Mouse (Mus musculus): ENCODE measurements at regions not wholly inside any gene's neighbourhood (a gene's known extent, or its start where the extent isn't known, plus 50 kb on each side); places are given as distances from the start of the nearest gene placed in this dataset.

- H3K27ac ChIP-seq, result no peak overlapping the region
- H3K9me3 ChIP-seq (replicated peaks), result no peaks in the 10 kb centered on the region
- no peak overlapping the region for H3K4me3 ChIP-seq
- no peaks in the 10 kb centered on the region for H3K4me1 ChIP-seq
- no peaks in the 10 kb centered on the region for H3K27me3 ChIP-seq
- no peak overlapping the region for H3K4me2 ChIP-seq (replicated peaks)
- WGBS, result 17% methylated on average over 3 of the region's 3 CpGs
- H3K9ac ChIP-seq, result no peak overlapping the region
- ATAC-seq (ENCODE audit: low FRiP score), result peak; percentile 77; the same call in 1 of the 2 replicates
- H3K36me3 ChIP-seq, result no peaks in the 10 kb centered on the region
These were observed 229.7 kb upstream of the Grm3 start for GRCm38 (mm10) chr5:9954652-9955051.

GRCm38 (mm10) chr5:9938746-9939145 is 213.8 kb upstream of the Grm3 start:
- Histone ChIP-seq H3K4me1 (no peaks in the 10 kb centered on the region), H3K36me3 (no peaks in the 10 kb centered on the region), H3K9ac (no peak overlapping the region), H3K27ac (no peak overlapping the region), H3K27me3 (no peaks in the 10 kb centered on the region), H3K4me2 (replicated peaks) (no peak overlapping the region), H3K9me3 (replicated peaks) (no peaks in the 10 kb centered on the region), H3K4me3 (no peak overlapping the region)
- 76% methylated on average over 2 of the region's 2 CpGs for WGBS
- no peak for ATAC-seq (ENCODE audit: low FRiP score)

GRCm38 (mm10) chr5:9912936-9913335 is 188.0 kb upstream of the Grm3 start:
- 71% methylated on average over 3 of the region's 3 CpGs for WGBS

GRCm38 (mm10) chr5:9911783-9912182 is 186.8 kb upstream of the Grm3 start:
- 94% methylated on average over 1 of the region's 1 CpGs for WGBS
- Histone ChIP-seq H3K9ac (no peak overlapping the region), H3K27ac (no peak overlapping the region), H3K4me1 (no peaks in the 10 kb centered on the region), H3K9me3 (replicated peaks) (no peaks in the 10 kb centered on the region), H3K4me2 (replicated peaks) (no peak overlapping the region), H3K4me3 (no peak overlapping the region), H3K36me3 (no peaks in the 10 kb centered on the region), H3K27me3 (no peaks in the 10 kb centered on the region)
- no peak for ATAC-seq (ENCODE audit: low FRiP score)

More at GRCm38 (mm10) chr5:9912936-9913335, 188.0 kb upstream of the Grm3 start:
- Histone ChIP-seq H3K4me3 (no peak overlapping the region), H3K9me3 (replicated peaks) (no peaks in the 10 kb centered on the region), H3K27ac (no peak overlapping the region), H3K4me2 (replicated peaks) (no peak overlapping the region), H3K27me3 (no peaks in the 10 kb centered on the region), H3K9ac (no peak overlapping the region), H3K4me1 (no peaks in the 10 kb centered on the region), H3K36me3 (no peaks in the 10 kb centered on the region)
- no peak for ATAC-seq (ENCODE audit: low FRiP score)

GRCm38 (mm10) chr5:9911089-9911473 is 186.1 kb upstream of the Grm3 start:
- Histone ChIP-seq H3K4me2 (replicated peaks) (no peak overlapping the region), H3K9ac (no peak overlapping the region), H3K4me1 (no peaks in the 10 kb centered on the region), H3K4me3 (no peak overlapping the region), H3K27ac (no peak overlapping the region), H3K9me3 (replicated peaks) (no peaks in the 10 kb centered on the region), H3K36me3 (no peaks in the 10 kb centered on the region), H3K27me3 (no peaks in the 10 kb centered on the region)
- no peak for ATAC-seq (ENCODE audit: low FRiP score)

- 51% methylated on average over 1 of the region's 1 CpGs for WGBS
- Histone ChIP-seq H3K27ac (no peak overlapping the region), H3K4me2 (replicated peaks) (no peak overlapping the region), H3K9me3 (replicated peaks) (no peaks in the 10 kb centered on the region), H3K4me3 (no peak overlapping the region), H3K27me3 (no peaks in the 10 kb centered on the region), H3K4me1 (no peaks in the 10 kb centered on the region), H3K9ac (no peak overlapping the region), H3K36me3 (no peaks in the 10 kb centered on the region)
- ATAC-seq (ENCODE audit: low FRiP score), result no peak
These were observed 185.6 kb upstream of the Grm3 start for GRCm38 (mm10) chr5:9910452-9911088.

- Histone ChIP-seq H3K9ac (no peak overlapping the region), H3K27ac (no peak overlapping the region), H3K27me3 (no peaks in the 10 kb centered on the region), H3K4me3 (no peak overlapping the region), H3K9me3 (replicated peaks) (no peaks in the 10 kb centered on the region), H3K4me2 (replicated peaks) (no peak overlapping the region), H3K36me3 (no peaks in the 10 kb centered on the region), H3K4me1 (no peaks in the 10 kb centered on the region)
- 73% methylated on average over 2 of the region's 2 CpGs for WGBS
- no peak for ATAC-seq (ENCODE audit: low FRiP score)
These were observed 170.3 kb upstream of the Grm3 start for GRCm38 (mm10) chr5:9895297-9895696.

- Histone ChIP-seq H3K9me3 (replicated peaks) (no peaks in the 10 kb centered on the region), H3K27ac (no peak overlapping the region), H3K4me3 (no peak overlapping the region), H3K36me3 (no peaks in the 10 kb centered on the region), H3K4me1 (no peaks in the 10 kb centered on the region), H3K9ac (no peak overlapping the region), H3K4me2 (replicated peaks) (no peak overlapping the region), H3K27me3 (no peaks in the 10 kb centered on the region)
- WGBS, result 71% methylated on average over 1 of the region's 1 CpGs
- ATAC-seq (ENCODE audit: low FRiP score), result no peak
These were observed 153.1 kb upstream of the Grm3 start for GRCm38 (mm10) chr5:9878063-9878462.

- no peak for ATAC-seq (ENCODE audit: low FRiP score)
- no peaks in the 10 kb centered on the region for H3K4me1 ChIP-seq
- H3K27ac ChIP-seq, result no peak overlapping the region
- no peaks in the 10 kb centered on the region for H3K27me3 ChIP-seq
- no peak overlapping the region for H3K4me3 ChIP-seq
- no peaks in the 10 kb centered on the region for H3K36me3 ChIP-seq
- no peak overlapping the region for H3K9ac ChIP-seq
- no peak overlapping the region for H3K4me2 ChIP-seq (replicated peaks)
- 77% methylated on average over 4 of the region's 4 CpGs for WGBS
- no peaks in the 10 kb centered on the region for H3K9me3 ChIP-seq (replicated peaks)
These were observed 144.1 kb upstream of the Grm3 start for GRCm38 (mm10) chr5:9869091-9869490.

GRCm38 (mm10) chr5:9829750-9830149 is 104.8 kb upstream of the Grm3 start:
- Histone ChIP-seq H3K9ac (no peak overlapping the region), H3K36me3 (no peaks in the 10 kb centered on the region), H3K27me3 (no peaks in the 10 kb centered on the region), H3K27ac (no peak overlapping the region), H3K9me3 (replicated peaks) (no peaks in the 10 kb centered on the region), H3K4me1 (no peaks in the 10 kb centered on the region), H3K4me2 (replicated peaks) (no peak overlapping the region), H3K4me3 (no peak overlapping the region)
- 85% methylated on average over 1 of the region's 1 CpGs for WGBS
- ATAC-seq (ENCODE audit: low FRiP score), result no peak

GRCm38 (mm10) chr5:9801707-9802106 is 76.7 kb upstream of the Grm3 start:
- no peaks in the 10 kb centered on the region for H3K27me3 ChIP-seq
- no peaks in the 10 kb centered on the region for H3K9me3 ChIP-seq (replicated peaks)
- ATAC-seq (ENCODE audit: low FRiP score), result no peak
- H3K9ac ChIP-seq, result no peak overlapping the region
- H3K4me3 ChIP-seq, result no peak overlapping the region
- H3K4me2 ChIP-seq (replicated peaks), result no peak overlapping the region
- H3K27ac ChIP-seq, result no peak overlapping the region
- H3K4me1 ChIP-seq, result no peaks in the 10 kb centered on the region
- no peaks in the 10 kb centered on the region for H3K36me3 ChIP-seq

- H3K9ac ChIP-seq, result no peak overlapping the region
- H3K9me3 ChIP-seq (replicated peaks), result no peaks in the 10 kb centered on the region
- H3K36me3 ChIP-seq, result no peaks in the 10 kb centered on the region
- H3K27me3 ChIP-seq, result no peaks in the 10 kb centered on the region
- no peaks in the 10 kb centered on the region for H3K4me1 ChIP-seq
- ATAC-seq (ENCODE audit: low FRiP score), result no peak
- no peak overlapping the region for H3K4me2 ChIP-seq (replicated peaks)
- no peak overlapping the region for H3K27ac ChIP-seq
- H3K4me3 ChIP-seq, result no peak overlapping the region
These were observed 56.1 kb upstream of the Grm3 start for GRCm38 (mm10) chr5:9781107-9781506.
